Mouse (Mus musculus): ENCODE measurements around the gene Pnpt1. TPM values are rescaled to one million over a fixed set of nuclear protein-coding genes. Genes with fewer than 3 reads are reported as not detected.

Pnpt1 gene
- 13.4 and 42.9 TPM in 2 replicates for polyA plus RNA-seq (2012; ENCODE audit: insufficient read depth, low replicate concordance)

DNA sequence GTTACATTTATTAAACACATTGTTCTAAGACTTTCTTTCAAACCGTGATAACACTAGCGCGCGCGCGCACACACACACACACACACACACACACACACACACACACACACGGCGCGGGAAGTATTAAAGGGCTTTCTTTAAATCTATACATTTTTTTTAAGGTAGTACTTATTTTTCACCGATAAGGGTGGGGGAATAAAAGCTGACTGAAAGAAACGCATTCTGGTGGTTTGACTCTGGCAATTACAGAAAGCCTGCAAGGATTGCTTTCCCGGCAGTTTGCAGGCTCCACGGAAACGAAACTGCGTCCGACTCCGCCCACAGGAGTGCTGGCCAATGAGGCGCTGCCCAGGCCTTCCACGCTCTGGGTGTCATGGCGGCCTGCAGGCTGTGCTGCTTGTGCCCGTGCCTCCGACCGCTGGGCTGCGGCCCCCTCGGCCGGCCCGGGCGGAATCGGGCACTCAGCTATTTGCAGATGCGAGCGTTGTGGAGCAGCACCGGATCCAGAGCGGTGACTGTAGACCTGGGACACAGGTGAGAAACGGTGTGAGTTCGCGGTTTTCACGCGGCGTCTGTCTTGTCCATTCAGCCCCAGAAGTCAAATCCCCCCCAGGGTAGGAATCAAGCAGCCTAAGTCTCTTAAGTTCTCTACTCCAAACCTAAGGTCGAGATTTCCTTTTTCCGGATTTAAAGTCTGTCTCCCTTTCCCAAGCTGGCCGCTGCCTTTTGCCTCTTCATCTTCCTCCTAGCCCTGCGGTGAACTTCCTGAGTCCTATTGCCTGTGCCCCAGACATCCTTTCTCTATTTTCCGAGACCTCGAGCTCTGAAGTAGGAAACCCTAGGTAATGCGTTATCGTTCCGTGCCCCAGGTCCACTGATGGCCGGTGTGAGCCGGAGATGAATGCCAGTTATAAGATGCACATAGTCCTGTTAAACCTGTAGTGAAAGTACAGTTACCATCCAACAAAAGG, at the start of gene Pnpt1:
Gene Pnpt1 (plus strand): TSS at position 360 of the 971 bp plus-strand sequence.
- Histone ChIP-seq H3K4me3 (replicated peaks) (peak within 1 kb of the TSS; percentile 95), H3K27me3 (replicated peaks) (no peaks in the 10 kb centered on the region), H3K4me1 (peaks cover 6% of the 10 kb centered on the region; the same call in 1 of the 2 replicates), H3K9me3 (no peaks in the 10 kb centered on the region), H3K36me3 (replicated peaks; ENCODE audit: low read length) (peaks cover 27% of the 10 kb centered on the region)
- no peak for TF ChIP-seq GATA1 (IDR thresholded peaks at IDR 0.05; ENCODE audit: borderline replicate concordance, low read length)
- no peak for TF ChIP-seq FLI1 (IDR thresholded peaks at IDR 0.05; ENCODE audit: low read length)

- Histone ChIP-seq H3K4me1 (no peaks in the 10 kb centered on the region), H3K27me3 (replicated peaks) (no peaks in the 10 kb centered on the region), H3K4me3 (replicated peaks) (no peak overlapping the region), H3K36me3 (replicated peaks; ENCODE audit: low read length) (no peaks in the 10 kb centered on the region), H3K9me3 (peaks cover 6% of the 10 kb centered on the region)
- no peak for TF ChIP-seq GATA1 (IDR thresholded peaks at IDR 0.05; ENCODE audit: borderline replicate concordance, low read length)
- no peak for TF ChIP-seq FLI1 (IDR thresholded peaks at IDR 0.05; ENCODE audit: low read length)
Measured at GRCm38 (mm10) chr11:29092403-29092802, 38.1 kb upstream of the Pnpt1 start.

- no peak for TF ChIP-seq FLI1 (IDR thresholded peaks at IDR 0.05; ENCODE audit: low read length)
- TF ChIP-seq GATA1 (IDR thresholded peaks at IDR 0.05; ENCODE audit: borderline replicate concordance, low read length) = no peak
- Histone ChIP-seq H3K9me3 (no peaks in the 10 kb centered on the region), H3K27me3 (replicated peaks) (no peaks in the 10 kb centered on the region), H3K4me3 (replicated peaks) (no peak overlapping the region), H3K36me3 (replicated peaks; ENCODE audit: low read length) (no peaks in the 10 kb centered on the region), H3K4me1 (no peaks in the 10 kb centered on the region)
Measured at GRCm38 (mm10) chr11:29098926-29099325, 31.6 kb upstream of the Pnpt1 start.

- Histone ChIP-seq H3K4me1 (peaks cover 6% of the 10 kb centered on the region; the same call in 1 of the 2 replicates), H3K27me3 (replicated peaks) (no peaks in the 10 kb centered on the region), H3K36me3 (replicated peaks; ENCODE audit: low read length) (peaks cover 19% of the 10 kb centered on the region), H3K4me3 (replicated peaks) (peak overlapping the region; percentile 95), H3K9me3 (no peaks in the 10 kb centered on the region)
- no peak for TF ChIP-seq FLI1 (IDR thresholded peaks at IDR 0.05; ENCODE audit: low read length)
- TF ChIP-seq GATA1 (IDR thresholded peaks at IDR 0.05; ENCODE audit: borderline replicate concordance, low read length) = no peak
Measured at GRCm38 (mm10) chr11:29129862-29130384, 621 bp upstream of the Pnpt1 start.

DNA sequence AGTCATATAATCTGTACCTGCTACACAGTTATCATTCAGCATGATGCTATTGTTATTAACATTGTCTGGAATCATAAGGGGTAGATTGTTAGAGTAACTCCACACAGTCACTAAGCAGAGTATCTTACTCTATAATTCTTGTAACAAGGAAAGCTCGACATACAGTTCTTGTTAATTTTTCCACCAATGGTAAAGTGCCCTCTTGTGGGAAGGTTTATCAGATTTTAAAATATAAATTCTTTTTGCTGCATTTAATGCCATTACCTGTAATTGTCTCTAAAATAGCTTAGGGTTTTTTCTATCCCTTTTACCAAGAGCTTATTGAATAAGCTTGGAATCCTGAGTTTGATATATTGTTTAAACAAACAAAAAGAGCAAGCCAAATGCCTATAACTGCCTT, 10.1 kb downstream of the Pnpt1 start:
- Histone ChIP-seq H3K9me3 (no peaks in the 10 kb centered on the region), H3K36me3 (replicated peaks; ENCODE audit: low read length) (peaks cover 89% of the 10 kb centered on the region), H3K27me3 (replicated peaks) (no peaks in the 10 kb centered on the region), H3K4me1 (no peaks in the 10 kb centered on the region), H3K4me3 (replicated peaks) (no peak overlapping the region)
- TF ChIP-seq FLI1 (IDR thresholded peaks at IDR 0.05; ENCODE audit: low read length) = no peak
- no peak for TF ChIP-seq GATA1 (IDR thresholded peaks at IDR 0.05; ENCODE audit: borderline replicate concordance, low read length)

DNA sequence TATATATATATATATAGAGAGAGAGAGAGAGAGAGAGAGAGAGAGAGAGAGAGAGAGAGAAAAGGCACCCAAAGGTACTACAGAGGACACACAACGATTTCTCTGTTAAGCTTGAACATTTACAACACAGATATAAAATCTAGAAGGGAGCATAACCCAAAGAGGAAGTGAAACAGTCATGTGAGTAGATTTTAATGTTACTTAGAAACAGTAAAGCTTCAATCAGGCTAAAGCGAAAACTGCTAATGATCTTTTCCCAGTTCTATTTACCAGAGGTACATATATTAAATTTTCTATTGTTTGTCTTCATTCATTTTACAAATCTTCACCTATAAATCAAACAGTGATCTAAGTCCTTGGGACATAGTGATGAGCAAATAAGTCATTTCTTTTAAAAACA, 18.4 kb downstream of the Pnpt1 start:
- peaks cover 79% of the 10 kb centered on the region for H3K36me3 ChIP-seq (replicated peaks; ENCODE audit: low read length)
- H3K4me3 ChIP-seq (replicated peaks) = no peak overlapping the region
- H3K27me3 ChIP-seq (replicated peaks) = no peaks in the 10 kb centered on the region
- peaks cover 7% of the 10 kb centered on the region; the same call in 1 of the 2 replicates for H3K4me1 ChIP-seq
- no peaks in the 10 kb centered on the region for H3K9me3 ChIP-seq
- TF ChIP-seq FLI1 (IDR thresholded peaks at IDR 0.05; ENCODE audit: low read length) = no peak
- TF ChIP-seq GATA1 (IDR thresholded peaks at IDR 0.05; ENCODE audit: borderline replicate concordance, low read length) = no peak

DNA sequence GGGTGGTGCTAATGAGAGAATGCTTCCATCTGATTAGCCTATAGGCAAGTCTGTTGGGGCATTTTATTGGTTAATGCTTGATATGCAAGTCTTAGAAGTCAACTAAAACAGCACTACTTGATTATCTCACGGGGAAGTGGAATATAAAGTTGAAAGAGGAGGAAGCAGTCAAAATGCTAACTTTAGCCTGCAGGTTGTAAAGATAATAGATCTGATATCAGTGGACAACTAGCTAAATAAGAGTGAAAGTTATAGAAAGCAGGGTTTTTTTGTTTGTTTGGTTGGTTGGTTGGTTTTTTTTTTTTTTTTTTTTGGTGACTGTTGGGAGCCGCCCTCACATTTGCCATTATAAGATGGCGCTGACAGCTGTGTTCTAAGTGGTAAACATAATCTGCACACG, 33.0 kb downstream of the Pnpt1 start:
- no peaks in the 10 kb centered on the region for H3K9me3 ChIP-seq
- no peaks in the 10 kb centered on the region for H3K27me3 ChIP-seq (replicated peaks)
- no peaks in the 10 kb centered on the region for H3K4me1 ChIP-seq
- no peak for TF ChIP-seq FLI1 (IDR thresholded peaks at IDR 0.05; ENCODE audit: low read length)
- no peak for TF ChIP-seq GATA1 (IDR thresholded peaks at IDR 0.05; ENCODE audit: borderline replicate concordance, low read length)
- peaks cover 49% of the 10 kb centered on the region for H3K36me3 ChIP-seq (replicated peaks; ENCODE audit: low read length)
- H3K4me3 ChIP-seq (replicated peaks) = no peak overlapping the region

GRCm38 (mm10) chr11:29171959-29172391, 41.4 kb downstream of the Pnpt1 start:
- Histone ChIP-seq H3K9me3 (no peaks in the 10 kb centered on the region), H3K4me3 (replicated peaks) (peak overlapping the region; percentile 100), H3K4me1 (peaks cover 30% of the 10 kb centered on the region), H3K36me3 (replicated peaks; ENCODE audit: low read length) (peaks cover 9% of the 10 kb centered on the region), H3K27me3 (replicated peaks) (no peaks in the 10 kb centered on the region)
- TF ChIP-seq GATA1 (IDR thresholded peaks at IDR 0.05; ENCODE audit: borderline replicate concordance, low read length) (no peak), FLI1 (IDR thresholded peaks at IDR 0.05; ENCODE audit: low read length) (no peak)

DNA sequence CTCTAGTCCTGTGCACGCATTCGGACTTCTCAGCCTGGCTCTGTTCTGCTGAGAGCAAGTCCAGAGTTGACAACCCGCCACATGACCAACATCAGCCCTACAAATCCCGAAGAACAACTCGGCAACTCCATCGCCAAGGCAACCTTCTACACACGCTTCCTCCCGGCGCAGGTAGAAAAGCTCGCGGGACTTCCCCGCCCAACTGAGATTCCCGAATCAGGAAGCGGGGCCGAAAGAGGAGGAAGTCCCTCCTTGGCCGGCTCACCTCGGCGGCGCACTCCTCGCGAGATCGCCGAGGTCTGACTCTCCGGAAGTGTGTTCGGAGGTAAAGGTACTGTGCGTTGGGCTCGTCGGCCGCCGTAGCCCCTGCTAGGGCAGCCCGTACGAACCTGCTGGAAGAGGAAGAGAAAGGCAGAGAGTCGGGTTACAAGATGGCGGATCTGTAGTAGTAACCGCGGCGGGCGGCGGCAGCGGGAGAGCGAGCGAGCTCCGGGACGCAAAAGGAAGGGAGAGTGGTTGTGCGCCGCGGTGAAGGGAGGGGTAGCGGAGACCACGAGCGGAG, 42.1 kb downstream of the Pnpt1 start, which contains the start of gene Ppp4r3b:
Gene Ppp4r3b (plus strand): TSS at position 328 of the 562 bp plus-strand sequence.
- TF ChIP-seq GATA1 (IDR thresholded peaks at IDR 0.05; ENCODE audit: borderline replicate concordance, low read length) = no peak
- no peak for TF ChIP-seq FLI1 (IDR thresholded peaks at IDR 0.05; ENCODE audit: low read length)
- H3K4me3 ChIP-seq (replicated peaks) = peak within 1 kb of the TSS; percentile 100

More for the DNA sequence above, 42.1 kb downstream of the Pnpt1 start, which contains the start of gene Ppp4r3b:
- no peaks in the 10 kb centered on the region for H3K9me3 ChIP-seq
- peaks cover 34% of the 10 kb centered on the region for H3K4me1 ChIP-seq
- H3K27me3 ChIP-seq (replicated peaks) = no peaks in the 10 kb centered on the region
- H3K36me3 ChIP-seq (replicated peaks; ENCODE audit: low read length) = peaks cover 9% of the 10 kb centered on the region

Measured in megakaryocyte, embryonic 14.5 days (primary cell).